9 mouse cellular contexts compared by ENCODE assay signal in the genomic region with DNA sequence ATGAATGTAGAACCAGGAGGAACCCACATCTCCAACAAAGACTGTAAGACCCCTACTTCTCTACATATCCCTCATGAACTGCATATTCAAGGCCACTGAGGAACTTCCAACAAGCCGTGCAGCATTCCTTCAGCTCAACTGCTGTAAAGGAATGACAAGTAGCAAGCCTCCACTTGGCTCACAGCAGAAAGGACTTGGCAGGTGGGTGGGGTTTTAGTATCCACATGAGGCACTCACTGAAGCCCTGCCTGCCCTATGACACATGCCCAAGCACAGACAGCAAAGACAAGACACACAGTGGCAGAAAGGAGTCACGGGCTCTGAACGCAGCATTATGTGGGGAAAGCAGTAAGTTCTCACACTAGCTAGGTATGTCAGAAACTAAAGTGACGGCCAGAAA. TPM values are rescaled to one million over a fixed set of nuclear protein-coding genes. Genes with fewer than 3 reads are reported as not detected.
DNase-seq lines count a peak whose midpoint lies in the region; ATAC-seq lines count a peak whose summit lies in the region.
"Had no signal": no experiment of that assay in that cellular context is flagged by ENCODE, and none has a peak within 500 bp of the region (broad histone marks: within the 10 kb centered on the region; RNA-seq: fewer than 3 reads in every experiment).

No protein-coding gene starts in this region.

- H3K9me3 ChIP-seq in heart, embryonic 12.5 days (replicated peaks) = no peaks in the 10 kb centered on the region
- H3K9me3 ChIP-seq in midbrain, embryonic 13.5 days = no peaks in the 10 kb centered on the region
- H3K9me3 ChIP-seq: limb, embryonic 12.5 days had no signal

- peak overlapping the region; percentile 85 for H3K27ac ChIP-seq in heart, embryonic 12.5 days (ENCODE audit: poor library complexity, severe bottlenecking)
- H3K27ac ChIP-seq in midbrain, embryonic 13.5 days = no peak overlapping the region
- H3K27ac ChIP-seq: limb, embryonic 12.5 days had no signal

- peak; percentile 53; the same call in 1 of the 2 replicates for ATAC-seq in heart, embryonic 12.5 days (ENCODE audit: insufficient number of reproducible peaks, low FRiP score)
- ATAC-seq in midbrain, embryonic 13.5 days = no peak

- peaks cover 18% of the 10 kb centered on the region for H3K4me1 ChIP-seq in heart, embryonic 12.5 days (replicated peaks)
- no peaks in the 10 kb centered on the region for H3K4me1 ChIP-seq in midbrain, embryonic 13.5 days (replicated peaks)
- H3K4me1 ChIP-seq: limb, embryonic 12.5 days had no signal

- H3K9ac ChIP-seq in heart, embryonic 12.5 days = no peak overlapping the region
- no peak overlapping the region for H3K9ac ChIP-seq in midbrain, embryonic 13.5 days (replicated peaks)
- H3K9ac ChIP-seq: limb, embryonic 12.5 days had no signal

- H3K4me3 ChIP-seq in heart, embryonic 12.5 days = no peak overlapping the region
- no peak overlapping the region for H3K4me3 ChIP-seq in midbrain, embryonic 13.5 days (replicated peaks)
- H3K4me3 ChIP-seq: limb, embryonic 12.5 days had no signal

- DNase-seq in ovary, postnatal 14 days (ENCODE audit: low spot score) = peak; percentile 8
- no peak for DNase-seq in ovary, postnatal 36 days (ENCODE audit: low spot score)
- peak; percentile 31 to 65 for DNase-seq in kidney, postnatal 4 days
- no peak for DNase-seq in thymus, postnatal 36 days
- DNase-seq in yolk sac, embryonic 10.5 days (ENCODE audit: low spot score) = no peak
- no peak for DNase-seq in spleen, postnatal 14 days (ENCODE audit: low spot score in 2 of 2)

- 41% methylated on average over 4 of the region's 4 CpGs for WGBS in heart, embryonic 12.5 days
- WGBS in midbrain, embryonic 13.5 days = 90% methylated on average over 4 of the region's 4 CpGs

- H3K27me3 ChIP-seq in heart, embryonic 12.5 days (replicated peaks) = no peaks in the 10 kb centered on the region
- H3K27me3 ChIP-seq in midbrain, embryonic 13.5 days = no peaks in the 10 kb centered on the region
- H3K27me3 ChIP-seq: limb, embryonic 12.5 days had no signal

- peaks cover 8% of the 10 kb centered on the region; the same call in 1 of the 2 replicates for H3K36me3 ChIP-seq in heart, embryonic 12.5 days
- H3K36me3 ChIP-seq in midbrain, embryonic 13.5 days = peaks cover 10% of the 10 kb centered on the region

- H3K4me2 ChIP-seq in heart, embryonic 12.5 days = peak overlapping the region; percentile 38; the same call in 1 of the 2 replicates
- no peak overlapping the region for H3K4me2 ChIP-seq in midbrain, embryonic 13.5 days (replicated peaks)
- H3K4me2 ChIP-seq: limb, embryonic 12.5 days had no signal

RNA-seq across cellular contexts. Expression of a gene that starts 30.7 kb away (rescaled TPM):
- polyA plus RNA-seq in heart, embryonic 12.5 days (2016; fragmentation: Nextera tagmentation; extraction: Ambion mirVana) = 7.4 and 7.7 TPM in 2 replicates
- polyA plus RNA-seq in midbrain, embryonic 13.5 days (2015; fragmentation: Nextera tagmentation; extraction: Ambion mirVana) = 12.5 and 13.1 TPM in 2 replicates

RNA-seq across cellular contexts. Expression of a gene that starts 46.2 kb away (rescaled TPM):
- polyA plus RNA-seq in heart, embryonic 12.5 days (2016; fragmentation: Nextera tagmentation; extraction: Ambion mirVana) = 19.2 and 19.7 TPM in 2 replicates
- not detected in 2 replicates for polyA plus RNA-seq in midbrain, embryonic 13.5 days (2015; fragmentation: Nextera tagmentation; extraction: Ambion mirVana)

RNA-seq across cellular contexts. Expression of a gene that starts 58.0 kb away (rescaled TPM):
- polyA plus RNA-seq in heart, embryonic 12.5 days (2016; fragmentation: Nextera tagmentation; extraction: Ambion mirVana) = 181 and 191 TPM in 2 replicates
- polyA plus RNA-seq in midbrain, embryonic 13.5 days (2015; fragmentation: Nextera tagmentation; extraction: Ambion mirVana) = 0.15 and 0.27 TPM in 2 replicates

Comparison
In these comparisons a context has a peak if more than half of its experiments do, and no peak if none do; other contexts are left out.
1. DNase-seq: peak in ovary, postnatal 14 days (single experiment) and kidney, postnatal 4 days (2 of 2); none in ovary, postnatal 36 days (single experiment), thymus, postnatal 36 days (0 of 2), yolk sac, embryonic 10.5 days (single experiment) and spleen, postnatal 14 days (0 of 2).
2. RNA of a gene that starts 46.2 kb away (polyA plus RNA-seq): 19.2 to 19.7 TPM in heart, embryonic 12.5 days; not detected in midbrain, embryonic 13.5 days; every median in the first group is over 10 times any median in the second.
3. RNA of a gene that starts 58.0 kb away (polyA plus RNA-seq): 181 to 191 TPM in heart, embryonic 12.5 days; 0.15 to 0.27 TPM in midbrain, embryonic 13.5 days; every median in the first group is over 100 times any median in the second.